Mouse (Mus musculus): ENCODE measurements around the gene Onecut3.

Onecut3 gene

DNA sequence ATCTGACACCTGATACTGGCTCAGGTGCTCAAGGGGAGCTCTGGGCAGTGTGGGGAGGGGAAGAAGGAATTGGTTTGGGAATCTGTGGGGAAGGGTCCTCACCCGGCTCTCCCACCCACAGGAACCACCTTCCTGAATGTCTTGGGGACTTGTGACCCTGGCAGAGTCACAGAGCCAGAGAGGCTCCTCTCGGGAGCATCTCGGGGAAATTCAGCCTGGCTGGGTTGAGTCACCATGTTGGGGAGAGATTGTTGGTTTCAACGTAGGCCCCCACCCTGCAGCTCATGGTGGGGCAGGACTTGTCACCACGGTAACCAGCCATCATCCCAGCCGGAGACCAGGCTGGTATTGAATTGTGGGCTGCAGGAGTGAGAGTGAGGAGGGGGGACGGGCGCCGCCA, 10.1 kb downstream of the Onecut3 start:
- DNase-seq: no peak

DNA sequence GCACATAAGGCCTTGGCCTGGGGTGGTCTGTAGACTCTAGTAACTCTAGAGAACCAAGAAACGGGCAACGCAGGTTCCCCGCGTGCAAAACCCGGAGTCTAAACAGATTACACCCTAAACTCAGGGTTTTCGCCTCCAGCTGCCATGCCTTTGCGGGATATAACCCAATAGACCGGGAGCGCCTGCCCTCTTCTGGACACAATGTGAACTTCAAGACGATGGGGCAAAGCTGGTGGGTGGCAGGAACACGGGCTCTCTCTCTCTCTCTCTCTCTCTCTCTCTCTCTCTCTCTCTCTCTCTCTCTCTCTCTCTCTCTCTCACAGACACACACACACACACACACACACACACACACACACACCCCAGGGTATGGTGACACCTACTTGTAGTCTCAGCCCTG, 11.6 kb downstream of the Onecut3 start:
- DNase-seq: peak; percentile 81 to 86

DNA sequence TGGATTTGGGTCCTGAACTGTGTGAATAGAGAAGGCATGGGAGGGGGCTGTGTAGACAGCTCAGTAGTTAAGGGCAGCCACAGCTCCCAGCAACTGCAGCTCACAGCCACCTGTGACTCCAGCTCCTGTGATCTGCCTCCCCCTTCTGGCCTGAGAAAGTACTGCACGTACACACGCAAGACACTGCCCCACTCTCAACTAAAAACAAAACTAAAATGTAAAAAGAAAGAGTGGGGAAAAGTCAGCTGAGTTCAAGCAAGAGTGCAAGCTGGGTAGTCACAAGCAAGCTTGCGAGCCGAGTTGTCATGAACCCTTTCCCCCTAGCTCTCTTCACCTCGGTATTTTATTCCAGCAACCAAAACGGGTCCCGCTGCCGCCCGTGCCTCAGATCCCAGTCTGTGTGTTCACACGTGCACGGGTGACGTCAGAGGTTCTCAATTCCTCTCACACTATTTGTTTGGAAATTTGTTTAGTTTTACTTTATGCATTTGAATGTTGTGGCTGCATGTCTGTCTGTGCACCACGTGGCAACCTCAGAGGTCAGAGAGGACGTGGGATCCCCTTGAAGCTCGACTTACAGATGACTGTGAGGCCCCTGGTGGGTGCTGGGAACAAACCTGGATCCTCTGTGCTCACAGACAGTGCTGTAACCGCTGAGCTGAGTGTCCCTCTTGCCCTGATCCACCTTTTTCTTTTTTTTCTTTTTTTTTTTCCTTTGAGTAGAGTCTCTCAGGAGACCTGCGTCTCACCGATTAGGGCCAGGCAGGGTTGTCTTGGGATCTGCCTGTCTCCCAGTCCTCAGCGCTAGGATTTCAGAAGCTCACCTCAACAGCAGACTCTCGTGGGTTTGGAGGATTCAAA, 15.0 kb downstream of the Onecut3 start:
- peak; percentile 90 to 95 for DNase-seq

DNA sequence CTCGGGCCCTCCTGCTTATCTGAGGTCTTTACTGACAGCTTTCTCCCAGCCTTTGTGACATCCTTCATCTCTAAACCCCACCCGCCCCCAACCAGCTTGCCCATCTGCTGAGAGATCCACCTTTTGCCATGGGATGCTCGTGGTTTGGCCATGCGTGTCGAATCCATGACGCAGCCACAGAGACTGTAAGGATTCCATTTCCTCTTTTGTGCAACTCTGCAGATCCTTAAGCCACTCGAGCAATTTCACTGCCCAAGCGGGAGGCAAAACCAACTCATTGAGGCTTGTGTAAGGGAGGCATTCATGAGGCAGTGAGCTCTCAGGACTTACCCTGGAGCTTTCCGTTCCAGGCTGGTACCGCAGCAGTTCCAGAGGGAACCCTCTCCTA, 15.6 kb downstream of the Onecut3 start:
- DNase-seq: no peak

DNA sequence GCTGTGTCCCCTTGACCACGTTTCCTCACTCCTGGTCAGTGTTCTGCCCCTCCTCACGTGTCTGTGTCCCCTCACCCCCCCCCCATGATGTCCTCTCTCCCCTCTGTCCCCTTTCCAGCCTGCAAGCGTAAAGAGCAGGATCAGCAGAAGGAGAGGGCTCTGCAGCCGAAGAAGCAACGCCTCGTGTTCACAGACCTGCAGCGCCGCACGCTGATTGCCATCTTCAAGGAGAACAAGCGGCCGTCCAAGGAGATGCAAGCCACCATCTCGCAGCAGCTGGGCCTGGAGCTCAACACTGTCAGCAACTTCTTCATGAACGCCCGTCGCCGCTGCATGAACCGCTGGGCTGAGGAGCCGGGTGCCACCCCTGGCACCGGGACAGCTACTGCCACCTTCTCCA, 19.1 kb downstream of the Onecut3 start:
- DNase-seq: no peak

DNA sequence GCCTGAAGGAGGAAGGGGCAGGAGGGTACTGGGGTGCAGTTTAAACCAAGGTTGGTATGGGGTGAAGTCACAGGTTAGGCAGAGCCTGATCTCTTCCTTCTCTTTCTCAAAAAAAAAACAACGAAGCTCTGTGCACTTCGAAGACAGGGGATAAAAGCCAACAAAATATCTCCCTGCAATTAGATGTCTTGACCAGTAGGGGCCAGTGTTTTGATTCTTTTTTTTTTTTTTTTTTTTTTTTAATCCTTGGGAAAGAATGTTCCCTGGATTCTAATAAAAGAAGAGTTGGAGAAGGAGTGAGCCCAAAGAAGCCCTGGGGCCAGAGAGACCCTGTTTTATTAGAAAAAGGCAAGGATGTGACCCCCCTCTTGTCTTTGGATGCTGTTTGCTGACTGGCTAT, 24.7 kb downstream of the Onecut3 start:
- no peak for DNase-seq

DNA sequence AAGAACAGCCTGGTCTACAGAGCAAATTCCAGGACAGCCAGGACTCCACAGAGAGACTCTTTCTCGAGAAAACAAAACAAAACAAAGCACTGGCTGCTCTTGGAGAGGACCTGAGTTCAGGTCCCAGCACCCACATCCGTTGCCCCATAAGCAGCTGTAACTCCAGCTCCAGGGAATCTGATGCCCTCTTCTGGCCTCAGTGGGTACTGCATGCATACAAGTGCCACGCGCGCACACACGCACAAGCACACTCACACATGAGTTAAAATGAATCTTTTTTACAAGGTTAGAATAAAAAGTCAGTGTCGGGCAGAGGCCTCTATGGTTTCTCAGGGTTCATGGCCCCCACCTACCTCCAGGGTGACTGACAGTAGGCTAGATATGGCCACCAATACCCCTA, 28.7 kb downstream of the Onecut3 start:
- DNase-seq: no peak

DNA sequence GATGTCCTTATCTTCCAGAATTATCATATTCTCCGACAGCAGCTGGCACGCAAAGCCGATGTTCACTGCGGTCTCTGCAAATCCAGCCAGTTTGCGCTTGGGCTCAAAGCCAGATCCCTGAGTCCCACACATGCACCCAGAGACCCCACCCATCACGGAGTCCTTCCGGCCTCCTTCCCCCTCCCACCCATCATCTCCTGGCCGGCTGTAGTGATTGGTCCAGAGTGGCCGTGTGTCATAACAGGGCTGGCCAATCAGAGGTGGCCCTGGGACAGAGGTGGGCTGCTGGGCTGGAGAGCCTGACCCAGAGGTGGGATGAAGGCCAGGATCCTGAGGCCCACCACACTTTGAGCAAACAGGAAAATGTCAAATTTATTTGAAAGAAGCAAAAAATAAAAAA, 31.5 kb downstream of the Onecut3 start:
- peak; percentile 59 to 63 for DNase-seq

DNA sequence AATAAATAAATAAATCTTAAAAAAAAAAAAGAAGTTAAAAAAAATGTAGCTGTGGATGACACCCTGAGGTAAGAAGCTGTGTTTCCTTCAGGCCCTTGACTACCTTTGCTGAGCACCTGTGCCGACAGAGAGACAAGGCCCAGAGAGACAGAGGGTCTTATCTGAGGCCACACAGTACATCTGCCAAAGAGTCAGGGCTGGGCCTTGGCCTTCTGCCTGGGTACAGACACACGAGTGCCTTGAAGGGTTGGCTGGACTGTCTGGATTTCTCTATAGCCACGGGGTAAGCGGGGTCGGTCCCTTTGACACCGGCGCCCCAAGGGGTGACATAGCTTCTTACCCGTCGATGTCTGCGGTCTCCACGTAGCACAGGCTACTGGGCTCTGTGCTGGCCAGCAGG, 38.1 kb downstream of the Onecut3 start:
- no peak for DNase-seq

DNA sequence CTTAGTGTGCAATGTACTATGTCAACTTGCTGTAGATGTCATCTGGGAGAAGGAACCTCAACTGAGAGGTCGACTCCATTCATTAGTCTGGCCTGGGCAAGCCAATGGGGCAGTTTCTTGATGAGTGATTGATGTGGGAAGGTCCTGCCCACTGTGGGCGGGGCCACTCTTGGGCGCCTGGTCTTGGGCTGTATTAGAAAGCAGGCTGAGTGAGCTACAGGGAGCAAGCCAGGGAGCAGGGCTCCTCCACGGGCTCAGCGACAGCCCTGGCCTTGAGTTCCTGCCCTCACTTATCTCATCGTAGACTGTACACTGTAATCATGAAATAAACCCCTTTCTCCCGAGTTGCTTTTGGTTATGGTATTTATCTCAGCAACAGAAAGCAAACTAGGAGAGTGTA, 39.1 kb downstream of the Onecut3 start:
- DNase-seq: no peak

DNA sequence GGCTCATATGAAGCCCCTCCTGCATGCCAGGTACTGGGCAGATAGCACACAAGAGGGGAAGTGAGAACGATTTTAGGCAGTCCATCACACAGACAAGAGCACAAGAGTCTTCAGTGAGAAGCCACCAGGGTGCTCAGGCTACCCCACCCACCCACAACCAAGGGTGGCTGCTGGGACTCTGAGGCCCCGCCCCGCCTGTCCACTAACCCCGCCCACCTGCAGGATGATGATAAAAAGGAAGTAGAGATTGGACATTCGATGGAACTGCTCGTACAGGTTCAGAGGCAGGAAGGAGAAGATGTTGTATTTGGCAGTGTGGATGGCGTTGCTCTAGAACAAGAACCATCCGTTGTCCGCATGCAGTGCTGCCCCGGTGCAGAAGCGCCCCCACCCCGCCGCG, 40.4 kb downstream of the Onecut3 start:
- no peak for DNase-seq

DNA sequence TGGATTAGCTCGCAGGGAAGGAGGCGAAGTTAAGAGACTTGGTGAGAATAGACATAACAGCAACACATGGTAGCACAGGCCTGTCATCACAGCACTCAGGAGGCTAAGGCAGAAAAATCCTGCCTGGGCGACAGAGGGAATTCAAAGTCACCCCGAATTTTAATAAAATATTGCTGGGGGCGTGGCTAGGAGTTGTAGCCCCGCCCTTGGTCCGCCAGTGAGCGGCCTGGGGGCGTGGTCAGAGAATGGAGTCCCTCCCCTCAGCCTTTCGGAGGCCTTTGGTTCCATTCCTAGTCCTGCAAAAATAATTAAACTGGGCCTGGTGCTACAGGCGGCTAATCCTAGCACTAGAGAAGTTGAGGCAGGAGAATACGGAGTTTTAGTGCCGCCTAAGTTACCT, 41.1 kb downstream of the Onecut3 start:
- no peak for DNase-seq

DNA sequence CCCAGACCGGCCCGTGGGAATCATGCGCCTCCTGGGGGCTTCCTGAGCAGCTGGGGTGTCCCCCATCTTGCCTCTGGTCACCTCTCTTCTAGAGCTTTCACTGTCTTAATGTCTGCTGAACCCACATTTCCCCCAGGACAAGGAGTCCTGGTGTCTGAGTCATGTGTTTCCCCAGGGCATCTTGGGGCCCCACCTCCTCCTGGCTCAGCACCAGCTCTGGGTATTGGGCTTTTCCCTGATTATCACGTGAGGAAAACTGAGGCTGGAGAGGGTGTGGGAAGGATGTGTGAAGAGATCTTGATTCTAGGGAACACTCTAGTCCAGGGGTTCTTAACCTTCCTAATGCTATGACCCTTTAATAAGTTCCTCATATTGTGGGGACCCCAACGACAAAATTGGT, 43.5 kb downstream of the Onecut3 start:
- no peak for DNase-seq

DNA sequence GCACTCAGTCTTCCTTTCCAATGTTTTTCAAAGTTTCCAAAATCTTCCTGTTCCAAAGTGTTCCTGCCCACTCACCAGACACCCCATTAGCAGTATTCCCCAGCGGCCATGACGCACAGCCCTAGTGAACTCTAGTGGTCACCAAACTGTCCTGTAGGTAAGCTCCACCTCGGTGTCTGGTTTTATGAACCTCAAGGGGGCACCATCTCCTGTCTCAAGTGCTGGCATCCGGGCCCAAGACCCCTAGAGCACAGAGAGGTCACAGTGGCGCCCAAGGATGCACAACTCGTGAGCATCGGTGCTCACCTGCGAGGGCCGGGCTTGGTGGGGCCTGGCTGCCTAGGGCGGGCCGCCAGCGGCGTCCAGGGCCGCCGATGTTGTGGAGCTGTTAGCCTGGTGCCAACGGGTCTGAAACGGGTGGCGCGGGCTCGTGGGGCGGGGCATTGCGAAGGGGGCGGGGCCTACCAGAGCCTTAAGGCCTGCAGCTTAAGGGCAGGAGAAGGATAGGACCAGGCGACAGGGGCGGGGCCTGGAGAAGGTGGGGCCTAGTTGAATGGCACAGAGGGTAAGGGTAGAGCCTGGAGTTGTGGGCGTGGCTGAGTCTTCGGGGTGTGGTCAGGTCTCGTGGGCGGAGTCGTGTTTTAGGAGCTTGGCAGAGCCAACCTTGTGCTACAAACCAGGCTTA, 44.2 kb downstream of the Onecut3 start, which contains the start of gene Atp8b3:
Gene Atp8b3 (minus strand): TSS at position 415 of the 685 bp plus-strand sequence.
- DNase-seq: peak; percentile 63 to 71

DNA sequence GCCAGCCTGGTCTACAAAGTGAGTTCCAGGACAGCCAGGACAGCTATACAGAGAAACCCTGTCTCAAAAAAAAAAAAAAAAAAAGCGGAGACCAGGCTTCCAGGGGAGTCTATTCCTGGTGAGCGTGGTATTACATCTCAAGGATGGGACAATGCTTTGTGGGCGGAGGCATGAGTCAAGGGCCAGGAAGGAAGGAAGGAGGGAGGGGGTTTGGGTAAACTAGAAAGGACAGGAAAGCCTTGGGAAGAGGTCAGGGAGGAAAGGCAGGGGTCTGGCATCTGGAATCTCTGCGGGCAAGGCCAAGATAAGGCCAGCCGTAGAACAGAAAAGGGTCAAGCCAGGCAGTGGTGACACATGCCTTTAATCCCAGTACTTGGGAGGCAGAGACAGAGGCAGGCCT, 44.9 kb downstream of the Onecut3 start:
- DNase-seq: no peak

DNA sequence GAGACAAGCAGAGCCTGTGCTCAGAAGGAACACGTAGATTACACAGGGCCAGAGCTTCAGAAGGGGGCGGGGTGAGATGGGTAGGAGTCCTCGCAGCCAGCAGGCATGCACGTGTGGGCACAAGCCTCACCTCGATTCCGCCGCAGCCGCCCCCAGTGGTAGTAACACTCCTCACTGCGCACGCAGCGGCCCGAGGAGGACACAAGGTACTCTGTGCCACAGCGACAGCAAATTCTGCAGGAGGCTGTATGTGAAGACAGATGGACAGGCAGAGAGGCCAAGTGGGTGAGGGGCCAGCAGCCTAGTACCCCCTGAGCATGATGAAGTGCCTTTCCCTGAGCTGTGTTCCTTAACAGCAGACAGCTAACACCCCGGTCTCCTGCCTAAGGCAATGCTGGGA, 49.2 kb downstream of the Onecut3 start:
- DNase-seq: peak; percentile 49 to 68

DNA sequence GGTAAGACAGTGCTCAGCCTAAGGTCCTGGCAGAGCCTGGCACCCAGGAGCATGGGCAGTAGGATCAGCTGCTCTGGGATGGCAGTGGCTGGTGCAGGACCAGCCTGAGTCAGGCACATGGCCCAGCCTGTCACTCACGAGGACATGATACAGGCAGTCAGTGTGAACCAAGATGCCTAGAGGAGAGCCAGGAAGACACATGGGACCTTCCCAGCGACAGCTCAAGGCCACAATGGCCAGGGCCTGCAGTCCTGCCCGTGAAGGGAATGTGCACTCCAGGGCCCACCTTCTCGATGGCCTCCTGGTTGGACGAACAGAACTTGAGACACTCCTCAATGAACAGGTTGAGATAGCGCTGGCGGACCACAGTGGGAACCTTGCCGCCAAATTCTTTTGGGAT, 51.0 kb downstream of the Onecut3 start:
- DNase-seq: peak in 1 of 2 experiments; percentile 6

DNA sequence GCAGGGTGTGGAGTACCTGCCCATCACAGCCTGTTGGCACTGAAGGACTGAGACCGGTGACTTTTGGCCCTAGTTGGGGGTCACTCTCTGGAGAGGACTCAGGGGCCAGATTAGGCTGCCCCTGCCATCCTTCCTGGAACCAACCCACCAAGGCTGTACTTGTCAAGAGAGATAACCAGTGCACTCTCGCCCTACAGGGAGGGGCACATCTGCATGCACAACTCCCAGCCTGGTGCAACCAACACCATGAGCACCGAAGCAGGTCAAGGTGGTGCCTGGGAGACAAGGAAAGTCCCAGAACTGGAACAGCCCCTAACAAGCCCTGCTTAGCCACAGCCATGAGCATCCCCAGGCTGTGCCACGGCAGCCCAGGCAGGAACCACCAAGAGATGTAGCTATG, 52.3 kb downstream of the Onecut3 start:
- no peak for DNase-seq

DNA sequence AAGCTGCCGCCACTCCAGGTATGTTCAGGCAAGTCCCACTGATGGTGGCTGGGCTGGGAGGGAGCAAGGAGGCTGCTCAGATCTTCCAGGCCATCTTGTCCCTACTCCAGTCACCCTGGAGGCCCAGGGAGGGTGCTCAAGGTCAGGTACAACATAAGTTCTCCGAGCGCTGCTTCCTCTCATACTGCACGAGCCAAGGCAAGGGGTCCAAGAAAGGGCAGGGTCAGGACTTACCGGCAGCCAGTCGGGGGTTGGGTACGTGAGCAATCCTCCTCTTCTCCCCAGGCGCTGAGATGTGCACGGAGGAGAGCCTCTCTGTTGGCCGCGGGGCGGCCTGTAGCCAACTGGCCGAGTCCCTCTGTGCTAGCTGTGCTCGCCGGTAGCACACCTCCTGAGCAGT, 52.9 kb downstream of the Onecut3 start:
- DNase-seq: no peak

DNA sequence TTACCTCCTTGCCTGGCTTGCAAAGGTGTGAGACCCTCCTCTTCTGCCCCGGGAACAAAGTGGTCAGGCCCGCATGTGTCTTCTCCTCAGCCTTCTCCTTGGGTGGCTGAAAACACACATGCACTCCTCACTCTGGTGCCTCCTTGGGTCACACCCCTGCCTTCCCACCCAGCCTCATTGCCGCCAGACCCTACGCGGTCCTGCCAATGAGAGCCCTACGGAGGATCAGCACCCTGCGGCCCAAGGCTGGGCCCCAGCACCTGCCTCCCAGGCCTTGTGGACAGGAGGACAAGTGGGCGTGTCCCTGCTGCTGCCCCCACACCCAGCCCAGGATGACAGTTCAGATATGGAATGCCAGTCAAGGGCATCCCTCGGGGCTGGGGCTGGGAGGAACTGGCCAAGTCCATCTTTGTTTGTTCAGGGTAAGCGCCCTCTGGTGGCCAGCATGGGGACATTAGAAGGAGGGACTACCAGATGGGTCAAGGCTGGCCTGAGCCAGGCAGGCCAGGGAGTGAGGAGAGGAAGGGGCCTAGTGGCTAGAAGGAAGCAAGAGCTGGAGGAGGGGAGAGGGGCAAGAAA, 53.9 kb downstream of the Onecut3 start:
- peak; percentile 91 to 92 for DNase-seq

DNA sequence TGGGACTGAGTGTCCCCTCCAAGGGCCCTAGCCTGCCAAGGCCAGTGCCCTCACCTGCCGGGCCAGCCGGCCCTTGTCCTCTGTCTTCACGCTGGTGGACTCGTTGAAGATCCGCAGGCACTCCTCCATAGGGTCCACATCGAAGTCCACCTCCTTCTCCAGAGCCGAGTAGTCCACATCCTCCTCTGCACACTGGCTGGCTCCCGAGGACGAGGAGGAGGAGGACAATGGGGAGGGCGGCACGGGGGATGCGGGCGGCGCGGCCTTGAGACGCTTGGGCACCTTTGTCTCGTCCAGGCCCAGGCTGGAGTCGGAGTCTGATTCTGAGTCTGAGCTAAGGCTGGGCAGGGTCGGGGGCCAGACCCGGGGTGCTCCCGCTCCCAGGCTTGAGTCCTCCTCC, 54.6 kb downstream of the Onecut3 start:
- DNase-seq: no peak

DNA sequence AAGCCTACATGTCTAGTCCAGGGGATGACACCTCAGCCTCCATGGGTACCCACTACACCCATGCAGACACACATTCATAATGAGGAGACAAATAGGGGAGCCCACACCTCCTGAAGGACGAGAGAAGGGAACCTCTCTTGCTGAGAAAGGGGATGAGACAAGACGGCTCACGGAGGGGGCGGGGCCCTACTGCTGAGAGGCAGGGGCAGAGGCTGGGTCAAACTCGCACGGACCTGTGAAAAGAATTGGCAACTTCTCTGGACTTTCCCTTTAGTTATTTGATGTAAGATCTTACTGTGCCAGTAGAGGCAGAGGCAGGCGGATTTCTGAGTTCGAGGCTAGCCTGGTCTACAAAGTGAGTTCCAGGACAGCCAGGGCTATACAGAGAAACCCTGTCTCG, 57.7 kb downstream of the Onecut3 start:
- DNase-seq: no peak

DNA sequence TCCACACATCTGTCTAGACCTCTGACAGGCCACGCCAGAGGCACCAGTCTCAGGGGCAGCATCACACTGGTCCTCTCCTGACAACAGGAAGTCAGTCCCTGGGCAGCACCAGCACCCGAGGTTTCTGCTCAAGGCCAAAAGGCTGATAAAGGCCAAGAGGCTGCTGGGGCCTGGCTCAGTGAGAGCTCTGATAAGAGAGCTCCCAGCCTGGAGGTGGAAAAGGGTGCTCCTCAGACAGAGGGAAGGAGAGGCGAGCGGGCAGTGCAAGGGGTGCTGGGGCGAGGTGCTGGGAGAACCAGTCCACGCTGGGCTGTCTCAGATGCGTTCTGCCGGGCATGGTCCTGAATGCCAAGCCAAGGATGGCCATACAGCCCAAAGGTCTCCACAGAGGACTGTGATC, 58.9 kb downstream of the Onecut3 start:
- no peak for DNase-seq

DNA sequence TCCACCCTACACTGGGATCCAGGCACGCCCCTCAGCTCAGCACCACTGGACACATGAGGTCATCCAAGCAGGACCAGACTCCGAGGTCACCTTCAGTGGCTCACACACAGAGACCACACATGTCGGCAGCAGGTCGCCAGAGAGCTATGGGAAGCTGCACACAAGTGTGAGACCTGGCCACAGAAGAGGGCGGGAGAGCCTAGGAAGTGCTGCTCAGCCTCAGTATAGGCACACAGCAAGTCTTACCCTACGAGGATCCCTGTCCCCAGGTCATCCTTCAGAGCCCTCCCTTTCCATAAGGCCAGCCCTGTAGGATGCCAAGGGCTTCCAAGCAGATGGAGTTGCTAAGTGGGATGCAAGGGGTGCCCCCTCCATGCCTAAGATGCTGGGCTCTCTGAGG, 59.4 kb downstream of the Onecut3 start:
- DNase-seq: no peak

Measured in cerebellum, postnatal 10 days (tissue).